Mouse (Mus musculus): ENCODE results near the gene Igf2bp3.
"Not testable (repeated sequence)": the region's sequence is repeated elsewhere in the genome, so short reads cannot be mapped to it uniquely, and the experiment has no call there.

The Igf2bp3 gene

DNA sequence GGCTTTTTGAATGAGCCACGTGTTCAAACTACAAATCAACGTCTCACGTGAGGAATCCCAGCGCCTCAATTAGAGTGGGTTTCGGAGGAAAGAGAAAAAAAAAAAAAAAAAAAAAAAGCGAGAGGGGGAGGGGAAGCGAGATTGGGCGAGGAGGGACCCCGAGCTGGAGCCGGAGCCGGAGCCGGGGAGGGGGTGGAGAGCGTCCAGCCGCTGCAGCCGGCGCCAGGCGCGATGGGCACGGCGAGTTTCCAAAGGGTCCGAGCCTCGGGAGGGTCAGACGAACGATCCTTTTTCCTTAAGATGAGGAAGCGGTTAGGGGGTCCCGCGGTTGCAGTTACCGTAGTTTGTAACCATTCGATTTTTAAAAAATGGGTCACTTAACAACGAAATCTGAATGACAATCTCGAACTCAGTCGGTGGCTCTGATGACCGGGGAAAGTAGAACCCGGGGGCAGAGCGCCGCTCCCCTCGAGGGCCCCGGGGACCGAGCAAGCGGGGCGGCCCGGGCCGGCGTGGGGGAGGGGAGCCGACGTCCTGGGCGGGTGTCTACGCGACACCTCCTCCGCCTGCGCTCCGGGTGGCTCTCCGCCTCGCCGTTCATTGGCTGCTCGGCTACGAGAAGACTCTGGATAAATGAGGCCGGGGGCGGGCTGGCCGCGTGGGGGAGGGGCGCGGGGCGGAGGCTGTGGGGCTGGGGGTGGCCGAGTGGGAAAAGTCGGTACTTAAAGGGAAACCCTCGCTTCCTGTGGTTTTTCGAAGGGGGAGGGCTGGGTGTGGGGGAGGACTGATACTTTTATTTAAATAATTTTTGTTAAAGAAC, at the start of gene Igf2bp3:
TSS of gene Igf2bp3 (minus strand) at position 30 of the 820 bp plus-strand sequence.
- in situ Hi-C loops (cut with MboI; ENCODE audit: low sequenced_read_pairs), result no loop called here

GRCm38 (mm10) chr6:49264446-49264845, 49.7 kb upstream of the Igf2bp3 start:
- in situ Hi-C loops (cut with MboI; ENCODE audit: low sequenced_read_pairs), result not testable (repeated sequence)

DNA sequence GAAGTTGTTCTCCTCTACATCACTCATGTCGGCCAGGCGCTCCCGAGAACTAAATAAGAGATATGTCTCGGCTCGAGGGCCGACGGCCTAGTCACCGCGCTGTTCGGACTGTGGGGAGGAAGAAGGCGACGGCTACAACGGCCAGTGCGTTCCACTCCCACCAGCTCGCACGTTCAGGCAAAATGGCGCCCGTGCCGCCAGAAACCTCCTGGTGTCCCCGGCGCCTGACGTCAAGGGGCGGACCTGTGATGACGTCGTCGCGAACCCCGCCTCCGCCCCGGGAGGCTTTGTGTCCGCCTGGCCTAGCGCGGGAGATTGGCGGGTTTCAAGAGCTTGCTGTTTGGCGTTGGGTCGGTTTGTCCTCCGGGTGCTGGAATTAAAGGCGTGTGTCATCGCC, 49.1 kb upstream of the Igf2bp3 start, which contains the start of gene Tra2a:
TSS of gene Tra2a (minus strand) at position 187 of the 397 bp plus-strand sequence.
- in situ Hi-C loops (cut with MboI; ENCODE audit: low sequenced_read_pairs), result no loop called here

DNA sequence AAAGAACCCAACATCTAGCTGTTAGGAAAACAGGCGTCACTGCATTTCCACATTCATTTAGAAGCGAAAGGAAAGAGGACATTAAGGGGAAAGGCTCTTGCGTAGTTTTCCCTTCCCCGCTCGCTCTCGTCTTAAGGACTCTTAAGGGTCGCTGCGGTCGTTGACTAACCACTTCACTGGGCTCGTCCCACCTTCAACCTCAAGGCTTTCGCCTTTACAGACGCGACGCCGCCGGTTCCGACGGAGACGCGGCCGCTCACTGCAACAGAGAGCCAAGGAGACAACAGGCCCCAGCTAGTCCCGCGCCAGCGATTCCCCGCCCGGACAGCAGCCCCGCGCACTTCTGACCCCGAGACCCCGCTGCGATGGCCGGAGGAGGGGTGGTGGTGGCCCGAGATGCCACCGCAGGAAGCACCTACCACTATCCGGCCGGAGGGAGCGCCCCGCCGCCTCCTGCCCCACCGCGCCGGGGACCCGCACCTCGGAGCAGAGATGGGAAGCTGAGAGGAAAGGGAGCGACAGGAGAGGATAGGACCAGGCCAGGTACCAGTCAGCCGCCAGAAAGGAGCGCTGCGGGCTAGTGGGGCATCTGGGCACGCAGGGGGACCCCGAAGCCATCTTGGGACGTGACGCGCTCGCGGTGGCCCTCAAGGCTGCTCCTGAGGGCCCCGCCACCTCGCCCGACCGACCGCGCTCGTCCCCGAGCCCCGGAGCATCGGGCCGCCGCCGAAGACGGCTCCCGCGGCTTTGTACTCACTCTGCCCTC, 48.5 kb upstream of the Igf2bp3 start:
- in situ Hi-C loops (cut with MboI; ENCODE audit: low sequenced_read_pairs), result no loop called here

GRCm38 (mm10) chr6:49262421-49262820, 47.7 kb upstream of the Igf2bp3 start:
- in situ Hi-C loops (cut with MboI; ENCODE audit: low sequenced_read_pairs), result no loop called here

DNA sequence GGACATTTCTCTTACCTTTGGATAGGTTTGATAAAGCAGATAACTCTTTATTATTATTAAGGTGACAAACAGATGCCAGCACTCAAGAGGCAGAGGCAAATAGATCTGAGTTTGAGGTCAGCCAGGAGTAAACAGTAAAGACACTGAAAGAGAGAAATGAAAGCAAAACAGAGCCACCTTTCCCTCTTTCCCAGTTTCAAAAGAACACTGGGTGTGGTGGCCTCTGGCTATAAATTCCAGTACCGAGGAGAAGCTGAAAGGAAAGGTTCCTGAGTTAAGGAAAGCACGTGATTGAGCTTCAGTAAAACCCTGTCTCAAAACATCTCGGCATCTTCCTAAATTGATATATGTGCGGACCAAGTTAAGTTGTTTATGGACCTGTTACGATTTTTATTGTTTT, 45.0 kb upstream of the Igf2bp3 start:
- in situ Hi-C loops (cut with MboI; ENCODE audit: low sequenced_read_pairs), result no loop called here

DNA sequence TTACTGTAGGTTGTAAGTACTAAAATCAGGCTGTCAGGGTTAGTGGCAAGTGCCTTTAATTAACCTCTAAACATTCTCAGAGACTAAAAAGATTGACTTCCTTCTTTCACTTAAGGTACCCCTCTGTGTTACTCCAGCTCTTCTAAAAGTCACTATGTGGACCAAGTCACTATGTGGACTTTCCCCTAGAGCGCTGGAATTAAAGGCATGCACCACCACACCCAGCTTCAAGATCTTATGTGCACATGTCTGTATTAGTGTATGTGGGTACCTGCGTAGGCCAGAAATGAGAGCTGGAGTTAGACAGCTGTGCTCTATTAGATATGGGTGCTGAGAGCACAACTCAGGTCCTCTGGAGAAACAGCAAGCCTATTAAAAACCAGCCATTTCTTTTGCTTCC, 43.1 kb upstream of the Igf2bp3 start:
- in situ Hi-C loops (cut with MboI; ENCODE audit: low sequenced_read_pairs), result no loop called here

- in situ Hi-C loops (cut with MboI; ENCODE audit: low sequenced_read_pairs), result no loop called here
Measured at GRCm38 (mm10) chr6:49252207-49252606, 37.5 kb upstream of the Igf2bp3 start.

DNA sequence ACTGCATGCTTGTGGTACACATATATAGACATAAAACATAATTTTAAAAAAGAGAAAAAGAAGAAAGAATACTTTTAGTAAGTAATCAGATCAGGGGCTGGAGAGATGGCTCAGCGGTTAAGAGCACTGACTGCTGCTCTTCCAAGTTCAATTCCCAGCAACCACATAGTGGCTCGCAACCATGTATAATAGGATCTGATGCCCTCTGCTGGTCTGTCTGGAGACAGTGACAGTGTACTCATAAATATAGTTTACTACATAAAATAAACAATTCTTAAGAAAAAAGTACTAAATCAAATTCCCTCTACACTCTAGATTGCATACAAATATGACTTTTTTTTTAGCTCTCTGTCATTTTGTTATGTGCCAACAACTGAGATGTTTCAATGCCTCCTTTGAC, 36.4 kb upstream of the Igf2bp3 start:
- in situ Hi-C loops (cut with MboI; ENCODE audit: low sequenced_read_pairs), result no loop called here

- in situ Hi-C loops (cut with MboI; ENCODE audit: low sequenced_read_pairs), result loop anchor here (10.0 kb wide), 1 partner anchor 192 kb away; no protein-coding TSS in a partner anchor
Measured at GRCm38 (mm10) chr6:49247246-49247645, 32.5 kb upstream of the Igf2bp3 start.

DNA sequence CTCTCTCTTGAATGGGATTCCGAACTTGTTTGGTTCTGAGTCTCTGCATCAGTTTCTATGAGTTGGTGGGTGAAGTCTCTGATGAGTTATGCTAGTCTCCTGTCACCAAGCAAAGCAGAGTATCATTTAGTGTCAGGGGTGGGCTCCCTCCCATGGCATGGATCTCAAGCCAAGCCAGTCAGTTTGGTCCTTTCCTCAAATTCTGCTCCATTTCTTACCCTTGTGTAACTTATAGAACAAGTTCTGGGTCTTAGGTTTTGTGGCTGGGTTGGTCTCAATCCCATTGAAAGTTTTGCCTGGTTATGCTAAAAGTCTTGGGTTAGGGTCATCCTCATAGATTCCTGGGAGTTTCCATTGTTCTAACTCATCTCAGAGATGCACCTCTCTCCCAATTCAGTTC, 27.6 kb upstream of the Igf2bp3 start:
- in situ Hi-C loops (cut with MboI; ENCODE audit: low sequenced_read_pairs), result loop anchor here (10.0 kb wide), 1 partner anchor 188 kb away; no protein-coding TSS in a partner anchor

GRCm38 (mm10) chr6:49241562-49241961, 26.8 kb upstream of the Igf2bp3 start:
- in situ Hi-C loops (cut with MboI; ENCODE audit: low sequenced_read_pairs), result loop anchor here (10.0 kb wide), 1 partner anchor 187 kb away; no protein-coding TSS in a partner anchor

DNA sequence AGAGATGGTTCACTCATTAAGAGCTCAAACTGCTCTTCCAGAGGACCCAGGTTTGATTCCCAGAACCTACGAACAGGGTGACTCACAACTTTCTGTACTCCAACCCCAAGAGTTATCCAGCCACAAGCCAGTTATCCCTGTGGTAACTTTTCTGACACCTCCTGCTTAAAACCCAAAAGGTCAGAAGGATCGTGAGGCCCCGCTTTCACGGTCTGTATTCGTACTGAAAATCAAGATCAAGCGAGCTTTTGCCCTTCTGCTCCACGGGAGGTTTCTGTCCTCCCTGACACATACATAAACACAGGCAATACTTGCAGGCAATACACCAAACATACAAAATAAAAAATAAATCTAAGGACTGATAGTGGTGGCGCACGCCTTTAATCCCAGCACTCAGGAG, 21.6 kb upstream of the Igf2bp3 start:
- in situ Hi-C loops (cut with MboI; ENCODE audit: low sequenced_read_pairs), result no loop called here

- in situ Hi-C loops (cut with MboI; ENCODE audit: low sequenced_read_pairs), result no loop called here
Measured at GRCm38 (mm10) chr6:49233356-49233755, 18.6 kb upstream of the Igf2bp3 start.

DNA sequence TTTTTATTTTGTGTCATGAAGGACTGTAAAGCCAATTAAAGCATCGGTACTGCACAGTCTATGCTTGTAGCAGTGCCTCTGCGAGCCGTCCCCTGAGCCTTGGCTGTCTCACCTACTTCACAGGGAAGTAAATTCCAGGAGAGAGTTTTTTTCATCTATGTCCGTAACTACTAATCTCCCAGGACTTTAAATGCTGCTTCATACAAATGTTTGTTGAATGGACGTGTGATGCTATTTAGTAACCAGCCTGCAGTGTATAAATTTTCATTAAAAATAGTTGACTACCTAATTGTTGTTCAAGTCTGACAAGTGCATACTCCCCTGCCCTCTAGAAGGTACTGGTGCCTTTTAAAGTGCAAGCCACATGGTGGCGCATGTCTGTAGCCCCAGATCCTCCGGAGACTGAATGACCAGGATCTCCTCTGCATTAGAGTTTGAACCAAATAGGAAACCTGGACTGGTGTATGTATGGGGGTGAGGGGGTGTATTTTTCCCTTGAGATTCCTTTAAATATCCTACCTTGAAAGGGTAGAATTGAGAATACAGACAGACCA, 13.4 kb upstream of the Igf2bp3 start:
- in situ Hi-C loops (cut with MboI; ENCODE audit: low sequenced_read_pairs), result no loop called here

GRCm38 (mm10) chr6:49227184-49227735, 12.5 kb upstream of the Igf2bp3 start:
- in situ Hi-C loops (cut with MboI; ENCODE audit: low sequenced_read_pairs), result no loop called here

GRCm38 (mm10) chr6:49225728-49226123, 11.0 kb upstream of the Igf2bp3 start:
- in situ Hi-C loops (cut with MboI; ENCODE audit: low sequenced_read_pairs), result no loop called here

GRCm38 (mm10) chr6:49224923-49225727, 10.4 kb upstream of the Igf2bp3 start:
- in situ Hi-C loops (cut with MboI; ENCODE audit: low sequenced_read_pairs), result no loop called here

GRCm38 (mm10) chr6:49221906-49222305, 7.1 kb upstream of the Igf2bp3 start:
- in situ Hi-C loops (cut with MboI; ENCODE audit: low sequenced_read_pairs), result no loop called here

- in situ Hi-C loops (cut with MboI; ENCODE audit: low sequenced_read_pairs), result no loop called here
Measured at GRCm38 (mm10) chr6:49219920-49220604, 5.3 kb upstream of the Igf2bp3 start.

Measured in CH12F3 (cell line).